Mouse (Mus musculus): ENCODE results near the gene Casp1. TPM values are rescaled to one million over a fixed set of nuclear protein-coding genes. Genes with fewer than 3 reads are reported as not detected.

Gene Casp1
- total RNA-seq, 2 experiments from 2014 or later: 0.97 to 1.2 TPM

Other genes with a start within 250 kb of the Casp1 start
- gene Casp4, start 10.3 kb downstream of the Casp1 start, total RNA-seq (2021): 1 to 10 TPM in 1 of 2 experiments, under 1 TPM in 1; 0.59 to 1.2 TPM
- gene Casp12, start 46.9 kb downstream of the Casp1 start, total RNA-seq (2021): 1 to 10 TPM in 1 of 2 experiments, under 1 TPM in 1; 0.94 to 1.3 TPM

Data from layer of hippocampus, adult 18-20 months (tissue).